9 mouse cellular contexts compared by ENCODE assay signal in genomic region chr1:89750921-89751320, GRCm38 (mm10).
DNase-seq lines count a peak whose midpoint lies in the region; ATAC-seq lines count a peak whose summit lies in the region.
"Had no signal": no experiment of that assay in that cellular context is flagged by ENCODE, and none has a peak within 500 bp of the region (broad histone marks: within the 10 kb centered on the region; RNA-seq: fewer than 3 reads in every experiment).

No protein-coding gene starts in this region.

- peak overlapping the region; percentile 68 for H3K27ac ChIP-seq in forebrain, embryonic 15.5 days (replicated peaks)
- no peak overlapping the region for H3K27ac ChIP-seq in limb, embryonic 12.5 days
- H3K27ac ChIP-seq in stomach, embryonic 15.5 days = no peak overlapping the region

- H3K4me1 ChIP-seq in forebrain, embryonic 15.5 days = peaks cover 33% of the 10 kb centered on the region
- peaks cover 20% of the 10 kb centered on the region for H3K4me1 ChIP-seq in limb, embryonic 12.5 days (replicated peaks)
- no peaks in the 10 kb centered on the region for H3K4me1 ChIP-seq in stomach, embryonic 15.5 days
- H3K4me1 ChIP-seq: megakaryocyte, embryonic 14.5 days had no signal

- H3K9ac ChIP-seq in forebrain, embryonic 15.5 days (replicated peaks) = no peak overlapping the region
- no peak overlapping the region for H3K9ac ChIP-seq in limb, embryonic 12.5 days (replicated peaks)
- no peak overlapping the region for H3K9ac ChIP-seq in stomach, embryonic 15.5 days

- H3K4me2 ChIP-seq in forebrain, embryonic 15.5 days (replicated peaks) = peak overlapping the region; percentile 43
- peak overlapping the region; percentile 50 for H3K4me2 ChIP-seq in limb, embryonic 12.5 days
- H3K4me2 ChIP-seq in stomach, embryonic 15.5 days = peak overlapping the region; percentile 21; the same call in 1 of the 2 replicates

- H3K9me3 ChIP-seq in forebrain, embryonic 15.5 days = no peaks in the 10 kb centered on the region
- 0 out of 2 replicates have a peak, but pooled peaks cover 4% of the 10 kb centered on the region for H3K9me3 ChIP-seq in limb, embryonic 12.5 days
- no peaks in the 10 kb centered on the region for H3K9me3 ChIP-seq in stomach, embryonic 15.5 days

- H3K36me3 ChIP-seq in forebrain, embryonic 15.5 days = no peaks in the 10 kb centered on the region
- peaks cover 1% of the 10 kb centered on the region; the same call in 1 of the 2 replicates for H3K36me3 ChIP-seq in limb, embryonic 12.5 days
- no peaks in the 10 kb centered on the region for H3K36me3 ChIP-seq in stomach, embryonic 15.5 days

- WGBS in forebrain, embryonic 15.5 days = 3% methylated on average over 21 of the region's 21 CpGs
- WGBS in limb, embryonic 12.5 days = 10% methylated on average over 21 of the region's 21 CpGs
- WGBS in stomach, embryonic 15.5 days = 29% methylated on average over 21 of the region's 21 CpGs

- ATAC-seq in forebrain, embryonic 15.5 days (replicated peaks) = peak; percentile 92
- no peak for ATAC-seq in limb, embryonic 12.5 days (ENCODE audit: insufficient number of reproducible peaks, insufficient read depth, low FRiP score, low TSS enrichment, low read depth)
- ATAC-seq in stomach, embryonic 15.5 days (ENCODE audit: insufficient read depth, low FRiP score, low read depth) = no peak

- DNase-seq in right cerebral cortex, adult 18-20 months = peak; percentile 28
- DNase-seq in right cerebral cortex, postnatal 25 days = no peak
- no peak for DNase-seq in thymus, postnatal 0 days (ENCODE audit: low spot score)
- DNase-seq in spleen, adult 12 weeks (ENCODE audit: low spot score) = no peak
- DNase-seq in ovary, postnatal 36 days (ENCODE audit: low spot score) = no peak

- peaks cover 66% of the 10 kb centered on the region for H3K27me3 ChIP-seq in forebrain, embryonic 15.5 days
- H3K27me3 ChIP-seq in limb, embryonic 12.5 days = peaks cover 6% of the 10 kb centered on the region; the same call in 1 of the 2 replicates
- H3K27me3 ChIP-seq in stomach, embryonic 15.5 days (replicated peaks) = no peaks in the 10 kb centered on the region

- H3K4me3 ChIP-seq in forebrain, embryonic 15.5 days = peak overlapping the region; percentile 22
- peak overlapping the region; percentile 2; the same call in 1 of the 2 replicates for H3K4me3 ChIP-seq in limb, embryonic 12.5 days (replicated peaks)
- H3K4me3 ChIP-seq in stomach, embryonic 15.5 days (replicated peaks) = no peak overlapping the region
- H3K4me3 ChIP-seq: megakaryocyte, embryonic 14.5 days had no signal
